Mouse (Mus musculus) naive thymus-derived CD4-positive, alpha-beta T cell, adult 2 months (primary cell): ENCODE results near the gene Gtpbp6.
A peak's percentile ranks its signal among the peaks of the same experiment; 100 is the strongest.
"Not testable (repeated sequence)": the region's sequence is repeated elsewhere in the genome, so short reads cannot be mapped to it uniquely, and the experiment has no call there.

Experiments used
- DNase-seq: peaks from one replicate; pipeline ENCODE4 v3.0.0-alpha.2; 2011; ENCODE audit warnings: low read depth

The Gtpbp6 gene

GRCm38 (mm10) chr5:110107581-110108304 is at the start of gene Gtpbp6:
Gene Gtpbp6 (minus strand): TSS chr5:110108197.
- peak; percentile 97 for DNase-seq

- DNase-seq, result peak; percentile 31
These were observed 35.0 kb upstream of the Gtpbp6 start for GRCm38 (mm10) chr5:110143007-110143406.

DNA sequence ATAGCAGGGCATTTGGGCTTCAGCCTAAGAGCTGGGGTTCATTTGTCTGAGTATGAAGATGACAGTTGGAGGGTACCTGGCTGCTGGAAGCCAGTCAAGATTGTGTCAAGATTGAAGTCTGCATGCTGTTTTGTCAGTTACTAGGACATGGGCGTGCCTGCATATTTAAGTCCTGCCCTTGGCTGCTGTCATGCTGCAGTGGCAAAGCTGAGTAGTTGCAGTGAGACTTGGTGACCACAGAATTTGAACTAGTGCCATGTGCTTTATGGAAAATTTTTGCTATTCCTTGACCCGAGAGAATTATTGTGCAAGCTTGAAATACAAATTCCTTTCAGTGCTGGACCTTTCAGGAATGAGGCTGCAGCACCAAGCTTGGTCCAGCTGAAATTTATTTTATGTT is 34.3 kb upstream of the Gtpbp6 start:
- no peak for DNase-seq

GRCm38 (mm10) chr5:110140424-110140823 is 32.4 kb upstream of the Gtpbp6 start:
- DNase-seq, result no peak

GRCm38 (mm10) chr5:110139325-110139724 is 31.3 kb upstream of the Gtpbp6 start:
- no peak for DNase-seq

DNA sequence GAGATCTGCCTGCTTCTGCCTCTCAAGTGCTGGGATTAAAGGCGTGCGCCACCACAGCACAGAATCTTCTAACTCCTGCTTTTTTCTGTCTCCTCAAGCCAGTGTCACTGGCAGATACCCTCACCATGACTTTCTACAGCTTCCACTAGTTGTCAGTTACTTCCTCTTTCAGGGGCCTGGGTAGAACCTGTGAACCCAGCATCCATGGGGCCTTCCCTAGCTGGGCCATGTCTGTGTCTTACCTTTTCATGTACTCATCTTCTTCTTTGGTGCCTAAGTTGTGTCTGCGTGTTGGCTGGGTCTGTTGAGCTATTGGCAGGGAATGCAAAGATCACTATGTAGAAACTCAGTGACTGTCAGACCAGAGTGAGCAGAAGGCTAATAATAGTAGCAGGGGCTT is 29.8 kb upstream of the Gtpbp6 start:
- DNase-seq, result no peak

- no peak for DNase-seq
These were observed 28.1 kb upstream of the Gtpbp6 start for GRCm38 (mm10) chr5:110136087-110136464.

DNA sequence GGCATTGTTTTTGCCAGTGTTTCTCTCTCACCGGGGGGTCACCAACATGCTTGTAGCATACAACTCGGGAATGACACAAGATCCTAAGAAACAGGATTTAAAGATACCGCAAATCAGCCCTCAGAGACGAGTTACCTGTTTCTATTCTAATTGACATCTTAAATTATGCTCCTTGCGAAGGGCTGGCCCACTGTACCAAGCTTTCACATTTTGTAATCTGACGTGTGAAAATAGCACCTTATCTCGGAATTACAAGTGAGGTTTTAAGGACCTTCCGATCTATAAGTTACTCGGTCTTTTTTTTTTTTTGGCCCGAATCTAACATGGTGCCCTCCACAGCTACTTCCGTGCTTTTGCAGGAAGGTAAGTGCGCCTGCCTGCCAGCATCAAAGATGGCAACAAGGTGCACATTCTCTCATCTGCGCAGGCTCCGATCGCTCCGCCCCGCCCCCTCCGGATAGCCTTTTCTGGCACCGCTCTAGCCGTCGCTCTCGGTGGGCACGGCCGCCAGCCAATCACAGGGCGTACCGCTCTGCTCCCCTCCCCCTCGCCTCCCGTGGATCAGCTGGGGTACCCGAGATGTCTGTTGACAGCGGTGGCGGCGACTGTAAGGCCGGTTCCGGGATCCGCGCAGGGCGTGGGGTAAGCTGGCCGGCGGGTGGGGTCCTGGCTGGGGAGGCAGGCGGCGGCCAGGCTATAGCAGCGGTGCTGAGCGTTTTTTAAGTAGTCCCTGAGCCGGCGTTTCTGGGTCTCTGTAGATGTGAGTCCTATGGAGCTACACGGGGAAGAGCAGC is 27.5 kb upstream of the Gtpbp6 start, which contains the start of gene Chfr:
TSS of gene Chfr (plus strand) at position 550 of the 794 bp plus-strand sequence.
- DNase-seq, result peak; percentile 100

DNA sequence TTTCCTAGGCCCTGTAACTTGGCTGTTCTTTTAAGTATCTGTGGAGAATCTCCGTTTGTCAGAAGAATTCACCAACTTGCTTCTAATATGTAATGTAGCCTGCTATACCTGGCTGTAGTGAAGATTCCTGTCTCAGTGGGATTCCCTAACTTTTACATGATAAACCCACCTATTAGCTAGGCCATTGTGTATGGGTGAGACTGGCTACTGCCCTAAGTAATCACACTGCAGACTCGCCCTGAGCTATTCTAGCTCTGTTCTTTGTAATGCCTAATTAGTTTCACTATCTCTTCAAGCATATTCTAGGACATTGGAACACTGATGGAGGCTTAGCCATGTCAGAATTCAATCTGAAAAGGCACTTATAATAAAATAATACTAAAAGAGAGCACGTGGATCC is 14.4 kb upstream of the Gtpbp6 start:
- not testable (repeated sequence) for DNase-seq

GRCm38 (mm10) chr5:110109991-110110441 is 2.0 kb upstream of the Gtpbp6 start, which contains the start of gene Zfp605:
Gene Zfp605 (plus strand): TSS chr5:110110092.
- DNase-seq, result peak; percentile 87

GRCm38 (mm10) chr5:110108305-110108628 is 270 bp upstream of the Gtpbp6 start:
- no peak for DNase-seq

- DNase-seq, result no peak
These were observed 964 bp downstream of the Gtpbp6 start for GRCm38 (mm10) chr5:110106901-110107564.

DNA sequence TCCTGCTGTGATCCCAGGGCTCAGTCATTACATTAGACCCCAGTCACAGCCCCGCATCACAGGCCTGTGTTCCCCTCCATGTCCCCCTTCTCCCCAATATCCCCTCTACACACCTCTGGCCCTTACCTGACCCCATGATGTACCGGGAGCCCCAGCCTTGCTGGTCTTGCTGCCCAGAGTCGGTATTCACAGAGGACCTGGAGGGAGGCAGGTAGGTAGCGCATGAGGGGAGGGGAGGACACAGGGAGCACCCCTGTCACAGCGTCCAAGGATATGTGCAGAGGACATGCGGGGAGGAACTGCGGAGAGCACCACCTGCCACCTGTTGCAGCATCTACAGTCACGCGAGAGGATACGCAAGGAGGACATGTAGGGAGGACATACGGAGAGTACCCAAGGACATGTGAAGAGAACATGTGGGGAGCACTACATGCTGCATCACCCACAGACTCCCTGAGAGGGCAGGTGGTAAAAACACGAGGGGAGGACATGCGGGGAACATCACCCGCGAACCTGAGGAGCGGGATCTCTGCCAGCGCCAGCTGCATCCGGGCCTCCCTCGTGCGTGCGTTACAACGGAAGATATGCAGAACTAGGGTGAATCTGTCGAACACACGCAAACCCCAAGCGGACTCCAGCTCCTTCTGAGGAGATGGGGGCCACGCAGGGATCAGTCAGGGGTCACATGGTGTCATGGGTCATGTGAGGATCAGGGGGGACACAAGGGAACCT is 1.7 kb downstream of the Gtpbp6 start:
- DNase-seq, result peak; percentile 28

DNA sequence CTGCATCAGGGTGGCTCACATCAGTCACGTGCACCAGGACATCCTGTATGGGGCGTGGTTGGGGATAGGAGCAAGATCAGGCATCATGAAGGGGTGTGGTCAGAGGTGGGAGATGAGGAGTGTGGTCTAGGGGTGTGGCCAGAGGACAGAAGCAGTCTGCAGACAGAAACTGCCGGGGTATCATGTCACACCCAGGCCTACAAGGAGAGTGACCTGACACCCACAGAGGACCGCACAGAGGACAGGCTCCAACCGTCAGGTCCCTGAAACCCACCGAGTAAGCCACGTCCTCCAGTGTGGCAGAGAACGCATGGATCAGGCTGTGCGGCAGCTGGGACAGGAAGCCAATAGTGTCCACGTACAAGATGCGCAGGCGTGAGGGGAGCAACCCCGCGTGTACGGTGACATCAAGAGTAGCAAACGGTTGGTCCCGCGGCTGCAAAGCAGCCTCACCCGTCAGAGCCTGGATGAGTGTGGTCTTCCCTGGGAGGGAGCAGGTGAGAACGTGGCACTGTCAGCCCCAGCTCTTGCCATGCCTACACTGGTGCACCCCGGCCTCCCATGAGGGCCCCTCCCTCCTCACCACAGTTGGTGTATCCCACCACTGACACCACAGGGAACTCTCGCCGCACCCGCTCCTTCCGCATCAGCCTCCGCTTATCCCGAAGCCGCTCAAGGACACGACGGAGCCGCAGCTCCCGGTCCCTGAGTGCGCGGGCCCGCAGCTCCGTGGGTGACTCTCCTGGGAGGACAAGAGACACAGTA is 3.2 kb downstream of the Gtpbp6 start:
- DNase-seq, result no peak

DNA sequence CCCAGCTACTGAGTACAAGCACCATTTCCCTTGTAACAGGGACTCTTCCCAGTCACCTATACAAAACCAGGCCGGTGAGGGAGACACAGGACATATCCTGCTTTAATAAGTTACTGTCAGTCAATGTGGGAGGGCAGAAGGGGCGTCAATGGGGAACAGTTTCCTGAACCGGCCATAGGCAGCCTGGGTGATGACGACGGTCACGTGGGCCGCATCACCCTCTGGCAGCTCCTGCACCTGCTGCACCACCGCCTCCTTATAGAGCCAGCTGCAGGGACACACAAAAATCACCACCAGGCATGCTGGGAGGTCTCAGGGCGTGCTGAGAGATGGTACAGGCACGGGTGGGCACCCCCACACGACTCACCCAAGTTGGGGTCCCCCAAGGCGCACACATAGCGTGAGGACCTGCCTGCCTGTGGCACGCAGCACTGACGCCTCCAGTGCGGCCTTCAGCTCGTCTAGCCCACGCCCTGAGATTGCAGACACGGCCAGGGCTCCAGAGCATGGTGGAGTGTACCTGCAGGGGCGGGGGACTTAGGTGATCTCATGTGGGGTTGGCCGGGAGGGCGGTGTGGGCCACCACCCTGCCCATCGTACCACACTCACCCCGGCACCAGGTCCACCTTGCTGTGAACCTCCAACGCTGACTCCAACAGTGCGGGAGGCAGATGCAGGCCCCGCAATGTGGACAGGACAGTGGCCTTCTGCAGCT is 3.9 kb downstream of the Gtpbp6 start:
- DNase-seq, result no peak

GRCm38 (mm10) chr5:110102853-110103625 is 5.0 kb downstream of the Gtpbp6 start:
- no peak for DNase-seq

DNA sequence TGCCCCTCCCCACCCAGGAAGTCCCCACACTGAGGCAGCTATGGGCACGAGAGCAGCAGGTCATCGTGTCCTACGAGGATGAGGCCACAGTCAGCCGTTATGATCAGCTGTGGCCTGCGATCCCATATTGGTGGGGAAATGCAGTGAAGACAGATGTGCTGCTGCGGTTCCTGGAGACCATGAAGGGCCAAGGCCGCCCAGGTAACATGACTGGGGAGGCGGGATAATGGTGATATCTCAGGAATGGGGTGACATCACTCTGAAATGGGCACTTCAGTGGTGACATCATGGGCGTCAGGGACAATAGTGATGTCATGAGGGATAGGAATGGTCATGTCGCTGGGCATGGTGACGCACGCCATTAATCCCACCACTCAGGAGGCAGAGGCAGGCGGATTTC is 5.6 kb downstream of the Gtpbp6 start:
- no peak for DNase-seq

- peak; percentile 67 for DNase-seq
These were observed 6.2 kb downstream of the Gtpbp6 start for GRCm38 (mm10) chr5:110101716-110102347.

GRCm38 (mm10) chr5:110100921-110101631 is 6.9 kb downstream of the Gtpbp6 start:
- peak; percentile 67 for DNase-seq
